Mouse (Mus musculus) neural tube, embryonic 13.5 days (tissue): ENCODE data around the gene Cracr2b. TPM values are rescaled to one million over a fixed set of nuclear protein-coding genes. Genes with fewer than 3 reads are reported as not detected.
A peak's percentile ranks its signal among the peaks of the same experiment; 100 is the strongest.

Experiments
- ATAC-seq: fragments of 200-750 bp; cut with Nextera tagmentation; 2 replicates; pipeline ENCODE4 v1.8.0; 2017; ENCODE audit warnings: low read depth, mild to moderate bottlenecking, moderate TSS enrichment, moderate library complexity
- H3K27ac ChIP-seq: fragments of 300-500 bp; sonication (generic); replicated peaks from 2 replicates; pipeline ENCODE4 v1.5.1; 2015; ENCODE audit warnings: moderate library complexity, mild to moderate bottlenecking, inconsistent platforms
- H3K27me3 ChIP-seq: fragments of 300-500 bp; sonication (generic); 2 replicates; pipeline ENCODE4 v1.6.1; 2015; ENCODE audit warnings: mild to moderate bottlenecking, inconsistent platforms
- H3K36me3 ChIP-seq: fragments of 300-500 bp; sonication (generic); 2 replicates; pipeline ENCODE4 v1.6.1; 2015; ENCODE audit warnings: mild to moderate bottlenecking, inconsistent platforms
- H3K4me1 ChIP-seq: fragments of 300-500 bp; sonication (generic); replicated peaks from 2 replicates; pipeline ENCODE4 v1.6.1; 2015; ENCODE audit warnings: inconsistent platforms
- H3K4me2 ChIP-seq: fragments of 300-500 bp; sonication (generic); 2 replicates; pipeline ENCODE4 v1.6.1; 2015; ENCODE audit warnings: inconsistent platforms, mild to moderate bottlenecking, moderate library complexity
- H3K4me3 ChIP-seq: fragments of 300-500 bp; sonication (generic); 2 replicates; pipeline ENCODE4 v1.5.1; 2015; ENCODE audit warnings: mild to moderate bottlenecking, inconsistent platforms
- H3K9ac ChIP-seq: fragments of 300-500 bp; sonication (generic); 2 replicates; pipeline ENCODE4 v1.6.1; 2015; ENCODE audit warnings: moderate library complexity, mild to moderate bottlenecking, inconsistent platforms
- H3K9me3 ChIP-seq: fragments of 300-500 bp; sonication (generic); 2 replicates; pipeline ENCODE4 v1.6.1; 2016; ENCODE audit warnings: inconsistent platforms
- WGBS: fragments of 180-500 bp; shearing (Covaris S2); methylation state at CpG from one replicate; pipeline ENCODE4 v1.1.7; 2015; 5-methylcytosine and 5-hydroxymethylcytosine counted together
- polyA plus RNA-seq: library from polyadenylated mRNA; unstranded; fragments of >200 nt; fragmentation: Nextera tagmentation; extraction: Ambion mirVana; gene quantifications from 2 replicates; pipeline ENCODE4 v1.2.1, GENCODE M21; 2015

The Cracr2b gene
- polyA plus RNA-seq, 1 experiment from 2014 or later: 9.8 TPM

GRCm38 (mm10) chr7:141468164-141468521 is 7.2 kb downstream of the Cracr2b start:
- Histone ChIP-seq H3K27me3 (peaks cover 39% of the 10 kb centered on the region), H3K27ac (peak overlapping the region; percentile 94), H3K36me3 (peaks cover 34% of the 10 kb centered on the region), H3K9ac (peak overlapping the region; percentile 81), H3K9me3 (no peaks in the 10 kb centered on the region), H3K4me3 (peak overlapping the region; percentile 61), H3K4me1 (peaks cover 55% of the 10 kb centered on the region), H3K4me2 (peak overlapping the region; percentile 75)
- peak; percentile 17; the same call in 1 of the 2 replicates for ATAC-seq
- WGBS: 16% methylated on average over 5 of the region's 5 CpGs

DNA sequence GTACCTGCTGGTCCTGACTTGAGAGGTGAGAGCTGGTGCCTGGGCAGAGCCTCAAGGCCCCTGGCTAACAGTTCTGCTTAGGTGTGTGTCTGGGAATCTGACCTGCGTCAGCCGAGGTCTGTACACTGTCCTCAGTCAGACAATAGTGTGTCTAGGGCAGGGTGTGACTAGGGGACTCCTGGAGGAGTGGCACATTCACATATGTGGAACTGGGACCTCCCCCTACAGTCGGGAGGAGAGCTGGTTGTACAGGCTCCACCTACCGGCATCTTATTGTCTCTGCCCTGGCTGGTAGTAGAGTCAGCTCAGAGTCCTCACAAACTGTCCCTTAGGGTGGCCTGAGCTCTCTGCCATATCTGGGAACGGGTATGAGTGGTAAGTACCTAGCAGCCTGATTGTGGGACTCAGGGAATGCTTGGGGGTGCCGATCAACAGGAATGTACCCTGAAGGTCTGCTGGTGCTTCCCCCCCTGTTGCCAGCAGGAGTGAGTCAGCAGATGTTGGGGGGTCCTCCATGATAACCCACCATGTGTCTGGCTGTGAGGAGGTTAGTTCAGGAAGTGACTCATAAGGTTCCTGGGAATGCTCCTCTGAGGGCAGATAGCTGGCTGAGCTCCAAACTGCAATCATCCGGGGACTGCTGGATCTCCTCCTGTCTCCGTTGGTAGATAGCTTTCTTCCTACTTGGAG is 7.8 kb downstream of the Cracr2b start:
- peaks cover 60% of the 10 kb centered on the region for H3K4me1 ChIP-seq
- peak overlapping the region; percentile 94 for H3K27ac ChIP-seq
- H3K36me3 ChIP-seq: peaks cover 34% of the 10 kb centered on the region
- H3K4me3 ChIP-seq: peak overlapping the region; percentile 61
- H3K9ac ChIP-seq: peak overlapping the region; percentile 81
- H3K27me3 ChIP-seq: peaks cover 34% of the 10 kb centered on the region
- ATAC-seq: peak; percentile 87
- H3K9me3 ChIP-seq: no peaks in the 10 kb centered on the region
- H3K4me2 ChIP-seq: peak overlapping the region; percentile 75
- 14% methylated on average over 8 of the region's 8 CpGs for WGBS

- WGBS: 79% methylated on average over 6 of the region's 6 CpGs
- peaks cover 67% of the 10 kb centered on the region for H3K4me1 ChIP-seq
Observed at GRCm38 (mm10) chr7:141469352-141469751, 8.5 kb downstream of the Cracr2b start.

DNA sequence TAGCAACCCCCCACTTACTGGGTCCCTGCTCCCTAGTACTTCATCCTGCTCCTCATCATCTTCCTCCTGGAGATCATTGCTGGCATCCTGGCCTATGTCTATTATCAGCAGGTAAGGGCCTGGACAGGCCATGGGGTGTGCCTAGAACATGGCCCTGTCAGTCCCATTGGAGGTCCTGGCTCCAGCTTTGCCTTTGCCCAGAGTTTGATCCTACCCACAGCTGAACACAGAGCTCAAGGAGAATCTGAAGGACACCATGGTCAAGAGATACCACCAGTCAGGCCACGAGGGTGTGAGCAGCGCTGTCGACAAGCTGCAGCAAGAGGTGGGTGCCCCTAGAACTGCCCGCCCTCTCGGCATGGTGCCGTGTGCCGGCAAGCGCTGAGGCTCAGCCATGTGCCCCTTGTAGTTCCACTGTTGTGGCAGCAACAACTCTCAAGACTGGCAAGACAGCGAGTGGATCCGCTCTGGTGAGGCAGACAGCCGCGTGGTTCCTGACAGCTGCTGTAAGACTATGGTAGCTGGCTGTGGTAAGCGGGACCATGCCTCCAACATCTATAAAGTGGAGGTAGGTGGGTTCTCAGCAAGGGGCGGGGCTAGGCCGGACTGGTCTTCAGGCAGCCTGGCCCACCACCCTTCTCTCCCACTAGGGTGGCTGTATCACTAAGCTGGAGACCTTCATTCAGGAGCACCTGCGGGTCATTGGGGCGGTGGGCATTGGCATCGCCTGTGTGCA is 9.2 kb downstream of the Cracr2b start:
- H3K27ac ChIP-seq: 0 out of 2 replicates have a peak overlapping the region, but pooled peaks have one; percentile 94
- peaks cover 34% of the 10 kb centered on the region for H3K36me3 ChIP-seq
- peaks cover 63% of the 10 kb centered on the region for H3K4me1 ChIP-seq
- peak overlapping the region; percentile 81 for H3K9ac ChIP-seq
- ATAC-seq: no peak
- H3K4me3 ChIP-seq: 0 out of 2 replicates have a peak overlapping the region, but pooled peaks have one; percentile 61
- 91% methylated on average over 18 of the region's 18 CpGs for WGBS
- H3K9me3 ChIP-seq: no peaks in the 10 kb centered on the region
- peak overlapping the region; percentile 75 for H3K4me2 ChIP-seq
- H3K27me3 ChIP-seq: peaks cover 20% of the 10 kb centered on the region

More at GRCm38 (mm10) chr7:141469352-141469751, 8.5 kb downstream of the Cracr2b start:
- H3K9me3 ChIP-seq: no peaks in the 10 kb centered on the region
- H3K27me3 ChIP-seq: peaks cover 27% of the 10 kb centered on the region
- H3K36me3 ChIP-seq: peaks cover 34% of the 10 kb centered on the region
- ATAC-seq: no peak
- peak overlapping the region; percentile 61 for H3K4me3 ChIP-seq
- peak overlapping the region; percentile 75 for H3K4me2 ChIP-seq
- peak overlapping the region; percentile 94 for H3K27ac ChIP-seq
- H3K9ac ChIP-seq: peak overlapping the region; percentile 81

GRCm38 (mm10) chr7:141470637-141470944 is 9.7 kb downstream of the Cracr2b start:
- peaks cover 34% of the 10 kb centered on the region for H3K36me3 ChIP-seq
- H3K27me3 ChIP-seq: peaks cover 16% of the 10 kb centered on the region
- no peak overlapping the region for H3K4me2 ChIP-seq
- H3K4me3 ChIP-seq: no peak overlapping the region
- no peak for ATAC-seq
- 92% methylated on average over 10 of the region's 10 CpGs for WGBS
- H3K9ac ChIP-seq: no peak overlapping the region
- H3K4me1 ChIP-seq: peaks cover 64% of the 10 kb centered on the region
- no peaks in the 10 kb centered on the region for H3K9me3 ChIP-seq
- no peak overlapping the region for H3K27ac ChIP-seq

GRCm38 (mm10) chr7:141471236-141471635 is 10.3 kb downstream of the Cracr2b start:
- peaks cover 70% of the 10 kb centered on the region for H3K4me1 ChIP-seq

DNA sequence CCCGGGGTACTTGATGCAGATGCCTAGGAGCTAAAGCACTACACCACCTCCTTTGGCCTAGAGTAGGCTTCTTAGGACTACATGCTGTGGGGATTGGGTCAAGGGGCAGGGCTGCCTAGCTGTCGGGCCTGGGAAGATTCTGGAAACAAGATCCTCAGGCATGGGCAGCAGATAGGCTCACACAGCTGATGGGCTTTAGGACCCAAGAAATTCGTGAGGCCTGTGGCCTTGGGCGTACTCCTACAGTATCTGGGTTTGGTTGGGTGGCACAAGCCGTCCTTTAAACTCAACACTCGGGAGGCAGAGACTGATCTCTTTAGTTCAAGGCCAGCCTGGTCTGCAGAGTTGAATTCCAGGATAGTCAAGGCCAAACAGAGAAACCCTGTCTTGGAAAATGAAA is 11.3 kb downstream of the Cracr2b start:
- Histone ChIP-seq H3K4me1 (peaks cover 71% of the 10 kb centered on the region), H3K27me3 (peaks cover 16% of the 10 kb centered on the region), H3K27ac (no peak overlapping the region), H3K36me3 (peaks cover 34% of the 10 kb centered on the region), H3K4me3 (no peak overlapping the region), H3K9ac (0 out of 2 replicates have a peak overlapping the region, but pooled peaks have one; percentile 17), H3K9me3 (no peaks in the 10 kb centered on the region), H3K4me2 (no peak overlapping the region)
- ATAC-seq: no peak
- 85% methylated on average over 6 of the region's 6 CpGs for WGBS

More at GRCm38 (mm10) chr7:141471236-141471635, 10.3 kb downstream of the Cracr2b start:
- H3K4me3 ChIP-seq: no peak overlapping the region
- H3K27ac ChIP-seq: no peak overlapping the region
- no peak for ATAC-seq
- no peaks in the 10 kb centered on the region for H3K9me3 ChIP-seq
- no peak overlapping the region for H3K4me2 ChIP-seq
- peaks cover 34% of the 10 kb centered on the region for H3K36me3 ChIP-seq
- H3K9ac ChIP-seq: no peak overlapping the region
- WGBS: 96% methylated on average over 1 of the region's 1 CpGs
- H3K27me3 ChIP-seq: peaks cover 16% of the 10 kb centered on the region

DNA sequence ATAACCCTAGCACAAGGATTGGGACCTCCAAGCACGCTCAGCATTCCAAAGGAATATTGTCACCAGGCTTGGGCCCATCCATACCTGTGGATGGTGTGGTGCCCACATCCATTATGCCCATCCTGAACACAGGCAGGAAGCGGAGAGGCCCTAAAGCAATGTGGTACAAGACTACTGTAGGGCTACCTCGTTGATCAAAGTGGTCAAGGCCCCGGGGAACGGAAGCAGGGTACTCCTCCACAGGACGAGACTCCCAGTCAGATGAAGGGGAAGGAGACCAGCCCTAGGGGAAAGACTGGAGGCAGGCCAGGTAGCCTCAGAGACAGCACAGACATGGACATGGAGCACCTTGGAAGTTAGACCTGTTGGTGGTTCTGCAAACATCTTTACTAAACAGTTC is 11.9 kb downstream of the Cracr2b start:
- WGBS: 92% methylated on average over 6 of the region's 6 CpGs
- Histone ChIP-seq H3K36me3 (peaks cover 34% of the 10 kb centered on the region), H3K4me3 (no peak overlapping the region), H3K27me3 (peaks cover 22% of the 10 kb centered on the region), H3K4me2 (no peak overlapping the region), H3K27ac (no peak overlapping the region), H3K4me1 (peaks cover 72% of the 10 kb centered on the region), H3K9ac (no peak overlapping the region), H3K9me3 (no peaks in the 10 kb centered on the region)
- ATAC-seq: no peak

- Histone ChIP-seq H3K27ac (0 out of 2 replicates have a peak overlapping the region, but pooled peaks have one; percentile 88), H3K36me3 (peaks cover 34% of the 10 kb centered on the region), H3K4me2 (peak overlapping the region; percentile 94), H3K9ac (peak overlapping the region; percentile 82), H3K9me3 (no peaks in the 10 kb centered on the region), H3K4me3 (peak overlapping the region; percentile 59), H3K27me3 (peaks cover 29% of the 10 kb centered on the region), H3K4me1 (peaks cover 59% of the 10 kb centered on the region)
- ATAC-seq: no peak
- WGBS: 7% methylated on average over 5 of the region's 5 CpGs
Observed at GRCm38 (mm10) chr7:141474160-141474559, 13.3 kb downstream of the Cracr2b start.

DNA sequence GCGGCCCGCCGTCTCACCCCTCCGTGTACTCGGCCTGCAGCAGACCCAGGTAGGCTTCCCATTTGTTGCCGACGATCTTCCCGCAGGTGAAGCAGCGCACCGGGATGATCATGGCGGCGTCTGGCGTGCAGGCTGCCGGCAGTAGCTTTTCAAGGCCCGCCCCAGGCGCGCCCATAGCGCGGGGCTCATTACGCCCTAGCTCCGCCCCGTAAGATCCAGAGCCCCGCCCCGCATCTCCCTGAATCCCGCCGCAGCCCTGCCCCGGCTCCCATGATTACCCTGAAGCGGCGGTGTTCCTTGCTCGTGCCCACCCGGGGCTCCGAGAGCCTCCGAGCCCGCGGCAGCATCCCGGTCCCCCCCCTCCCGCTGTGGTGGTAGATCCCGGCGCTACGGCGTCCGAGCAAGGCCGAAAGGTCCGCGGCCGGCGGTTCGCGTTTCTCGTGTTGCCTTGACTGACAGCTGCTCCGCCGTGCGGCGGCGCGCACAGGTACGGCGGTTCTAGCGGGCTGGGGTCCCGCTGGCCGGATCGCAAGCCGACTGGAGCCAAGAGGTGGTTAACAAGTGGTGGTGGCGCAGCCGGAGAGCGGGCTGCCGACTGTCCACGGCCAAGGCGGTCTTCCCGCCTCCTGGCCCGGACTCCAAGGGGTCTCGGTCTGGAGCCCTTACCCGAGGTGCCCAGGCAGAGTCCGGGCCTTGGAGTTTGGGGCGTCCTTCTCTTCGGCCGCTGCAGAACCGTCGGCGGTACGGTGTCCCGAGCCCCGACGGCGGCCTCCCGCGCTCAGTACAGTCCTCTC is 14.3 kb downstream of the Cracr2b start, which contains the start of the genes Polr2l and Tspan4:
TSS of gene Polr2l (minus strand) at position 122 of the 794 bp plus-strand sequence.
TSS of gene Tspan4 (plus strand) at position 230 of the 794 bp plus-strand sequence.
- no peaks in the 10 kb centered on the region for H3K9me3 ChIP-seq
- peak; percentile 81 for ATAC-seq
- H3K27me3 ChIP-seq: peaks cover 29% of the 10 kb centered on the region
- H3K4me3 ChIP-seq: peak within 1 kb of the TSS; percentile 59
- H3K9ac ChIP-seq: peak within 1 kb of the TSS; percentile 82
- whole genome bisulfite sequencing: under 1% methylated on average over 87 of the region's 87 CpGs
- peaks cover 26% of the 10 kb centered on the region for H3K36me3 ChIP-seq
- H3K4me2 ChIP-seq: peak within 1 kb of the TSS; percentile 94
- peak within 1 kb of the TSS; percentile 88 for H3K27ac ChIP-seq
- H3K4me1 ChIP-seq: peaks cover 49% of the 10 kb centered on the region

DNA sequence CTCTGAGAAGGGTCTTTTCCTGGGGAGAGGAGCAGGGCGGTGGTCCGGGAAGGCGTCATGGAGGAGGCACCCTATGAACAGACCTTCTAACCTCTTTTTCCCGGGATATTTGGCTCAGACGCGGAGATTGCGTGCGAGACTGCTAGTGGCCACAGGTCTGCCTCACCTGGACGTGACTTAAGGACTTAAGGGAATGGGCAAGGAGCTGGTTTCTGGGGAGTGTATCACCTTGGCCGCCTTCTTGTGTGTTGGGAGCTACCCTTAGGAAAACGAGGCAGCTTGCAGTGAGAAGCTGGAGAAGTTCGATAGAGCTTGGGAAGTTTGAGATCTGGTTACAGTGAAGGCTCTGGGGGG is 14.9 kb downstream of the Cracr2b start:
- Histone ChIP-seq H3K9ac (peak overlapping the region; percentile 82), H3K27ac (peak overlapping the region; percentile 61), H3K4me2 (peak overlapping the region; percentile 94), H3K36me3 (peaks cover 20% of the 10 kb centered on the region), H3K4me1 (peaks cover 49% of the 10 kb centered on the region), H3K9me3 (no peaks in the 10 kb centered on the region), H3K27me3 (peaks cover 29% of the 10 kb centered on the region), H3K4me3 (peak overlapping the region; percentile 59)
- under 1% methylated on average over 12 of the region's 12 CpGs for WGBS
- peak; percentile 0; the same call in 1 of the 2 replicates for ATAC-seq
